Mouse (Mus musculus): Measurements from ENCODE around the gene Gm8138.
"Not testable (repeated sequence)": the region's sequence is repeated elsewhere in the genome, so short reads cannot be mapped to it uniquely, and the experiment has no call there.

The Gm8138 gene

DNA sequence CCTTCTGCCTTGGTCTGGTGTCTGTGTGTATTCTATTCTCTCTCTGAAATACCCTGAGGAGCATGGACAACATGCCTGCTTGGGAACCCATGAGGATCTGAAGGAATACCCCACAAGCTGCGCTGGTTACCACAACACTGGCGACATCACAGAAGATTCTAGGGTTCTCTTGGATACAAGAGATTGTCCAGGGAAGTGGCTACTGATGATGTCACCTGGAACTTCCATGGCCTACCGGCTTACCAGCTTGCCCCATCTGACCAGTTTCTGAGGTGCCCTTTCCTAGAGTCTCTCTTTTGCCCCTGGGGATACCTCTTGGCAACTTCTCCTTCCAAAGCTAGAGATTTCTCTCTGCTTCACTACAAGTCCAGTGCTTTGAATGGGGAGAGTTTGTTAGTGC, at the start of gene Gm8138:
Gene Gm8138 (minus strand): TSS at position 101 of the 400 bp plus-strand sequence.
- not testable (repeated sequence) for DNase-seq (ENCODE audit: low spot score)

DNA sequence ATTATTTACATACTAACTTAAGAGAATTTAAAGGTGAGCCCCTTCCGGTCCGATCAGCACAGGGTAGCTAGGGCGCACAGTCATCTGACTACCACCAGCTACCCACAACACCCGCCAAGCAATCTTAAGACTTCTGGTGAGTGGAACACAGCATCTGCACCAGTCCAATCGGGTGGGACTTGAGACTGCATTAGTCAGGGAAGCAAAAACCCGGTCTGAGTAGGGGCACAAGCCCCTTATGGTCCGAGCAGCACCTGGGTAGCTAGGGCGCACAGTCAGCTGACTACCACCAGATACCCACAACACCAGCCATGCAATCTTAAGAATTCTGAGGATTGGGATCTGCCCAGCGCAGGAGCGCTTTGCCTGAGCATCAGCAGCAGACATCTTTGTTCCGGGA, 54.4 kb downstream of the Gm8138 start:
- DNase-seq (ENCODE audit: low spot score): not testable (repeated sequence)

Data from lung, postnatal 25 days (tissue).